Mouse (Mus musculus): Measurements from ENCODE around the gene Rps18. TPM values are rescaled to one million over a fixed set of nuclear protein-coding genes. Genes with fewer than 3 reads are reported as not detected.

Rps18 gene
- polyA plus RNA-seq (2017; shearing (Covaris generic)), result 2,421 TPM

DNA sequence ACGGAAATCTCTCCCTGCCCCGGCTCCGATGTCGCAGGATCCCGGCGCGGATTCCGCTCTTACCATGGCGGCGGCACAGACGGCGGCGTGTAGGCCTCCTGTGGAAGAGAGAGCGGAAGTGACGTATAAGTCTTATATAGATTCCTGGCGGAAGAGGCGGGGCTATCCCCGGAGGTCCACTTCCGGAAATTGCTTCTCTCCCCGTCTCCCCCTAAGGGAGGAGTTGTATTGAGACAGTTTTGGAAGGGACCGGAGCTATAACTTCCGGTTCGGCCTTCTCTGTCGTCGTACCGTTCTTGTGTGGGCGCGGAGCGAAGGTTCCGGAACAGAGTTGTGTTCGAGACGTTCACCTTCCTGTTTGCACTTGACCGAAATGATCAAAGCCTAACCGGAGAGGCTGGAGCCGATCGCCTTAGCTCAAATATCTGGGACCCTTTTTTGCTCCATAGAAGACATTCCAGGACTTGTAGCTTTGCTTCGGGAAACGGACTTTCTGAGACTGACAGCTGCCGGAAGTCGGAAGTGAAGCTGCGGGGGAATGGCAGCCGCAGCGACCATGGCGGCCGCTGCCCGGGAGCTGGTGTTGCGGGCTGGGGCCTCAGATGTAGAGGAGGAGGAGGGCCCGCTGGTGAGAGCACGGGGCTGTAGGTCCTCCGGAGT lies at the start of gene Rps18, which contains the start of gene Vps52:
Gene Rps18 (minus strand): TSS at position 447 of the 660 bp plus-strand sequence.
Gene Vps52 (plus strand): TSS at position 258 of the 660 bp plus-strand sequence.

DNA sequence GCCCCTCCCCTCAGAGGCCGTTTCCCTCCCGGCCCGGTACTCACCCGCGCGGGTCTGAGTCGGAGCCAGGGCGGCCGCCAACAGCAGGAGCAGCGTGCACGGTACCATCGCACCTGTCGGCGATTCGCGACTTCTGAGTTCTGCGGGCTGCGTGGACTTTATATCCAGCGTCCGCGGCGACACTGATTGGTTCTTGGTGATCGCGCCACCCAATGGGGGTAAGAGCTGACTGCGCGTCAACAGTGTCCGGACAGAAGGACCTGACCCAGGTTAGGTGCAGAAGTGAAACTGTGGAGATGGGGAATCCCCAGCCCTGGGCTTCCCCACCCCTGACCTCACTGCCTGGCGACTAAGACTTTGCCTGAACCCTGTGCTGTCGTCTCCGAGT lies 44.3 kb upstream of the Rps18 start, which contains the start of gene H2-K1:
Gene H2-K1 (minus strand): TSS at position 198 of the 388 bp plus-strand sequence.

DNA sequence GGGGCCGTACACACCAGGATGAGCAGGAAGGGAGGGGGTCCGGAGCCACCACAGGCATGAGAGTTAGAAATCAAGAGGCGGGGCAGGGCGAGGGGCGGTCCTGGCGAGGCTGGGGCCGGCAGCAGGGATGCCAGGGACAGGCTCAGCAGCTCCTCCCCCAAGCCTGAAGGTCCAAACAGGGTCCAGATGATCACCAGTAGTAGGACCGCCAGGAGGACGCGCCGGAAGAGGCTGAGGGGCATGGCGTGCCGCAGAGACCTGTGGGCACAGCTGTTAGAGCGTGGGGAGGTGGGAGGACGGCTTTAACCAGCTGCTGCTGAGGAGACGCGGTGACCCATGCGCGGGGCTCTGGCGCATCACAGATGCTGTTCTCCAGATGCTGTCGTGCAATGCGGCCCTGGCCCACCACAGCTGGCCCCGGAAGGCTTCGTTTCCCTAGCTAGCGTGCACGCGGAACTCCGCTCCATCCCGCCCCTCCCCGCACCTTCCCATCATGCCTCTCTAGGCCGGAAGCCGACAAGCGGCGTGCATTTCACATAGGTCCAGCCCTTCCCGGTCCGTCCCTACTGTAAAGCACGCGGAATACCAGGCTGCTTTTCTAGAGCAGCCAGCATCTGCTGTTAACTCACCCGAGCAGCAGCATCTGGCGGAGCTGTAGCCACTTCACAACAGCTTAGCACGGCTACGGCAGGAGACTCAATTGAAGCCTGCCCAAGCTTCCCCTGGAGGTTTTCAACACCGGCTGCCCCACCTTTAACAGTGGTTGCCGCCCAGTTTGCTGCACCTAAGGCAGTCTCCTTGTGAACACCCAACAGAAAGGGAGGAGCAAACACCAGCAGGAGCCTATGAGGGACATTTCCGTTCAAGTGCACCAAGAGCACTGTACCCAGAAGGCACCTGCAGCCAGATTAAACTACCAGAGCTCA lies 4.5 kb downstream of the Rps18 start, which contains the start of gene B3galt4:
Gene B3galt4 (minus strand): TSS at position 468 of the 926 bp plus-strand sequence.

DNA sequence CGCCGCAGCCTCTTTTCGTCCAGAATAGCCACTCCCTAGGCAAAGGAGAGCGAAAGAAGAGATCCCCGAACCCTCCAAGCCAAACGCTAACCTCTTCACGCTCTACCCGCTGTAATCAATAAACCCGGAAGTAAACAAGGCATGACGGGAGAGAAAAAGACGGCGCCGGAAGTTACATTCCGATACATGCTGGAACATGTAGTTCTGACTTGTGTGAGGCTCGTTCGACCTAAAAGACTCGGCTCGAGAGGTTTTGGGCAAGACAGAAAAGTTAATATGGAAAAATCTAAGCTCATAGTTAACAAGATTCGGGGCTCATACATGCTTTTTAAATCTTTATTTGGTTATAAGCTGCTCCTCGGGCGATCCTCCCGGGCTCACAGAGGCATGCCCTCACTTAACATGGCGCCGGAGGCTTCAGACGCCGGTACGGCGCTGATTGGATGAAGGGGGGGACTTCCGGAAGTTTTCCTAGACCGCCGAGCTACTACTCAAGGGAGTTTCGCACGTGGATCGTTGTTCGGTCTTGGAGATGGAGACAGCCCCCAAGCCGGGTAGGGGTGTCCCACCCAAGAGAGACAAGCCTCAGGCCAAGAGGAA lies 15.5 kb downstream of the Rps18 start, which contains the start of the genes Pfdn6 and Wdr46:
Gene Pfdn6 (minus strand): TSS at position 138 of the 600 bp plus-strand sequence.
Gene Wdr46 (plus strand): TSS at position 455 of the 600 bp plus-strand sequence.

DNA sequence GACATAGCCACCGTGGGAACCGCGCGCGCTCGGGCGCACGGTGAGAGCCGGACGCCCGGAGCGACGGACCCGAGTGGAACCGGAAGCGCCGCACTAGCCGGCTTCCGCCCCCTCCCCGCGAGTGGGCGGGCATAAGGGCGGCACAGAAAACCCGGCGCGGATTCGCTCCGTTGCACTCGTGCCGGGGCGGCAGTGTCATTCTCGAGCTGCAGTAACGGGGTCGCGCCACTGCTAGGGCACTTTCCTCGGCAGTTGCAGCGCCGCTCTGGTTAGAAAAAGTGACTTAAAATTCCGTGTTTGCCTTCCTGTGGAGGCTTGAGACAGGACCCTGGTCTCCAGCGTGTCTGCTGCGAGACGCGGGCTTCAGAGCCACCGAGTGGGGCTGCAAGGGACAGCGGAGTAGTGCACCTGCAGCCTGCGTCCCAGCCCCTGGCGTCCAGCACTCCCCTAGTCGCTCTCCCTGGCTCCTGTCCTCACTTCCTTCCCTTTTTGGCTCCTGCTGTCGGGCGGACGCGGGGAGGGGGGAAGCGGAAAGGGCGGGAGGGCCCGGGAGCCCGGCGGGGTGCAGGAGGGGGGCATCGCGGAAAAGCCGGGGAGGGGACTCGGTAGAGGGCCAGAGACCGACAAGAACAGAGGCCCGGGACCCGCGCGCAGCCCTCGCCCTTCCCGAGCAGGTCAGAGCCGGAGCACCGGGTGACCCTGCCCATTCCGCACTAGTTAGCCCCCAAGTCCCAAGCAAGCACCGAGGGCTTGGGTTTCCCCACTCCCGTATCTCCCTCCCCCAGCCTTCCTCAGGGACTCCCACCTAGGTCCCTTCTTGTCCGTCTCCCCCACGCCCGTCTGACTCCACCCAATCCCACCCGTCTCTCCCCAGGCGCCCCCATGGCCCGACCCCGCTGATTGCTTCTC lies 26.2 kb downstream of the Rps18 start, which contains the start of gene Rgl2:
Gene Rgl2 (plus strand): TSS at position 173 of the 909 bp plus-strand sequence.

DNA sequence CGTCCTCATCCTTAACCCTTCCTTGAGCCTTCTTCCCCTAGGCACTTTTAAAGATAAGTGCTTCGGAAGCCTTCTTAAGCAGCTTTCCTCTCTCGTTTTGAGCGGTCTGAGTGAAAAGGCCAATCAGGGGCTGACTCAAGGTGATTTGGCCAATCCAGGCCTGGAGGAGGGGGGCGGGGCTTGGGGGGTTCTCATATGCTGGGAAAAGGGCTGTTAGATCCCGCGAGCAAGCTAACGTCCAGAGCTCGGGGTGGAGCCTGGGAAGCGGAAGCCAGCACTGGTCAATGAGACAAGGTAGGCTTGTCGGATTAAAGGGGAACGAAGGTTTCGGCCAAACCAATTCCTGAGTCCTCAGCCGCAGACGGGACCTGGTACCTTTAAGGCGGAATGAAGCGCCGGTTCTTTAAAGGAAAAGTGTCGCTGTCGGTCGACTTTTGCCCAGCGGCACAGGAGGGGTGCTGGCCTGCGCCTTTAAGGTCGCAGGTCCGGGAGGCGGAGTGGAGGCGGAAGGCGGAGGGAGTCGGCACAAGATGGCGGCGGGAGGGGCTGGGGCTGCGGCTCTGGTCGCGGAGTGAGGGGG lies 40.0 kb downstream of the Rps18 start, which contains the start of the genes Tapbp and Zbtb22:
Gene Tapbp (plus strand): TSS at position 229 of the 580 bp plus-strand sequence.
Gene Zbtb22 (plus strand): TSS at position 234 of the 580 bp plus-strand sequence.

DNA sequence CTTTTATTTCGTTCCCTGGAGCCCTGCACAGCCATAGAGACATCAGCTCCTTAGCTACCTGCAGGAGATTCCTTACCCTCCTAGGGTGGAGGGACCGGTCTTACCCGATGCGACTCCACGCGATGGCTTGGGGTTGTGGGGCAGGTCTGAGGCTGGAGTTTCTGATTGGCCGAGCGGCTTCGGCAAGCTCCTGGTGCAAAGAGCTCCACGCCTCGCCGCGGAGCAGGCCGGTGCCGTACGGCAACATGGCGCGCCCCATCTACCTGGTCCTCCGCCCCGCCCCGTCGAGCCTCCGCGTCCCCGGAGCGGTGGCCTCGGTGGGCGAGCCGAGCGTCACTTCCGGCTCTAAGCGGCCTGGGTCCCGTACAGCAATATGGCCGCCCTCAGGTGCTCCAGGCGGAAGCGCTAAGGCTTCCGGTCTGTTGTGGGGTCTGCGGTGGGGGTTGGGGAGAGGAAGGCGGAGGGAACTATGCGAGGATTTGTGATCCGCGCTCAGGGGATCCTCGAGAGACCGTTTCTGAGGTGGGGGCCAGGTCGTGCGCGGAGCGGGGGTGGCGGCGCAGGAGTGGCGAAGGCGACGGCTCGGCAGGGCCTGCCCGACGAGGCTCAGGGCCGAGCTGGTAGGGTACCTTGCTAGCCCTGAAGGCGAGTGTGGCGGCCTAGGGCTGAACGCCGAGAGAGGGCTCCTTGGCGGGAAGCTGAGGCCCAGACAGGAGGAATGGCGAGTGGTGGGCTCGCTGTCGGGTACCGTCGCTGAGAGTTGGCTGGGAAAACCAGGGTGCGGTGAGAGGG lies 46.5 kb downstream of the Rps18 start, which contains the start of gene Daxx:
Gene Daxx (plus strand): TSS at position 338 of the 792 bp plus-strand sequence.

DNA sequence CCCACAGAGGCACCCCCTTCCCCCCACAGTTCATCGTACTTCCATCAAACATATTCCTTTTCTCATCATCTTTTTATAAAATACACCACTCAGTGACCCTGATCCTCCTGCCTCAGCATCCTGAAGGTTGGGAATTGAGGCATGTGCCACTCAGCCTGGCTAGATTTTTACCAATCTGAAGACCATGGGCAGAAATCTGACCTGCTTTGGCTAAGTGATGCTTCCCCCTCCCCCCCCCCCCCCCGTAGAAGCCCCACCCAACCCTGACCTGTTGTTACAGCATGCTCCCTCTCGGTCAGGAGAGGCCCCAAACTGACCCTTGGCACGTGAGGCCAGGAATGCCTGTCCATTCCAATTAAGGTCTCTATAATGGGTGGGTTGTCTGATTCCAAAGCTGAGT lies 51.0 kb downstream of the Rps18 start, which contains the start of gene Platr17:
Gene Platr17 (plus strand): TSS at position 301 of the 400 bp plus-strand sequence.

Other genes starting within 250 kb of the Rps18 start
- gene March2, start 237.3 kb downstream of the Rps18 start, polyA plus RNA-seq (2017; shearing (Covaris generic)), result 85.9 TPM
- 315 TPM for gene Rab11b, start 195.5 kb downstream of the Rps18 start, polyA plus RNA-seq (2017; shearing (Covaris generic))
- 0.39 TPM for gene Angptl4, start 174.2 kb downstream of the Rps18 start, polyA plus RNA-seq (2017; shearing (Covaris generic))
- gene Kank3, start 145.5 kb downstream of the Rps18 start, polyA plus RNA-seq (2017; shearing (Covaris generic)), result 2.5 TPM
- gene Rps28, start 131.4 kb downstream of the Rps18 start, polyA plus RNA-seq (2017; shearing (Covaris generic)), result 1,034 TPM
- 205 TPM for gene Ndufa7, start 131.4 kb downstream of the Rps18 start, polyA plus RNA-seq (2017; shearing (Covaris generic))
- gene Cd320, start 112.9 kb downstream of the Rps18 start, polyA plus RNA-seq (2017; shearing (Covaris generic)), result 16.6 TPM
- gene Gm7029, start 82.2 kb downstream of the Rps18 start, polyA plus RNA-seq (2017; shearing (Covaris generic)), result not detected
- gene Kifc1, start 65.3 kb downstream of the Rps18 start, polyA plus RNA-seq (2017; shearing (Covaris generic)), result 2.4 TPM
- gene Platr17, start 50.9 kb downstream of the Rps18 start, polyA plus RNA-seq (2017; shearing (Covaris generic)), result 3.3 TPM
- 58.7 TPM for gene Daxx, start 46.6 kb downstream of the Rps18 start, polyA plus RNA-seq (2017; shearing (Covaris generic))
- gene Tapbp, start 40.1 kb downstream of the Rps18 start, polyA plus RNA-seq (2017; shearing (Covaris generic)), result 359 TPM
- gene Zbtb22, start 40.1 kb downstream of the Rps18 start, polyA plus RNA-seq (2017; shearing (Covaris generic)), result 18.9 TPM
- gene Rgl2, start 26.5 kb downstream of the Rps18 start, polyA plus RNA-seq (2017; shearing (Covaris generic)), result 91.0 TPM
- 83.7 TPM for gene Pfdn6, start 15.7 kb downstream of the Rps18 start, polyA plus RNA-seq (2017; shearing (Covaris generic))
- 38.7 TPM for gene Wdr46, start 15.3 kb downstream of the Rps18 start, polyA plus RNA-seq (2017; shearing (Covaris generic))
- 7.9 TPM for gene B3galt4, start 4.5 kb downstream of the Rps18 start, polyA plus RNA-seq (2017; shearing (Covaris generic))
- 48.6 TPM for gene Vps52, start 189 bp downstream of the Rps18 start, polyA plus RNA-seq (2017; shearing (Covaris generic))
- 13,966 TPM for gene H2-K1, start 44.3 kb upstream of the Rps18 start, polyA plus RNA-seq (2017; shearing (Covaris generic))
- gene Ring1, start 68.7 kb upstream of the Rps18 start, polyA plus RNA-seq (2017; shearing (Covaris generic)), result 29.5 TPM
- 238 TPM for gene H2-Ke6, start 72.1 kb upstream of the Rps18 start, polyA plus RNA-seq (2017; shearing (Covaris generic))
- gene Slc39a7, start 75.7 kb upstream of the Rps18 start, polyA plus RNA-seq (2017; shearing (Covaris generic)), result 112 TPM
- gene Rxrb, start 75.8 kb upstream of the Rps18 start, polyA plus RNA-seq (2017; shearing (Covaris generic)), result 85.3 TPM
- gene Col11a2, start 83.4 kb upstream of the Rps18 start, polyA plus RNA-seq (2017; shearing (Covaris generic)), result 0.94 TPM
- gene H2-Oa, start 136.3 kb upstream of the Rps18 start, polyA plus RNA-seq (2017; shearing (Covaris generic)), result 6.3 TPM
- 18.9 TPM for gene H2-DMa, start 163.5 kb upstream of the Rps18 start, polyA plus RNA-seq (2017; shearing (Covaris generic))
- gene Brd2, start 166.6 kb upstream of the Rps18 start, polyA plus RNA-seq (2017; shearing (Covaris generic)), result 276 TPM
- gene H2-DMb2, start 187.3 kb upstream of the Rps18 start, polyA plus RNA-seq (2017; shearing (Covaris generic)), result 0.97 TPM
- gene H2-DMb1, start 197.1 kb upstream of the Rps18 start, polyA plus RNA-seq (2017; shearing (Covaris generic)), result not detected
- 199 TPM for gene Tap1, start 231.6 kb upstream of the Rps18 start, polyA plus RNA-seq (2017; shearing (Covaris generic))
- 260 TPM for gene Psmb9, start 231.8 kb upstream of the Rps18 start, polyA plus RNA-seq (2017; shearing (Covaris generic))
- 610 TPM for gene Psmb8, start 241.7 kb upstream of the Rps18 start, polyA plus RNA-seq (2017; shearing (Covaris generic))
- gene Tap2, start 247.5 kb upstream of the Rps18 start, polyA plus RNA-seq (2017; shearing (Covaris generic)), result 230 TPM